Mouse (Mus musculus) ES-E14 (cell line): ENCODE measurements around the gene Zdhhc7. TPM values are rescaled to one million over a fixed set of nuclear protein-coding genes. Genes with fewer than 3 reads are reported as not detected.

ENCODE experiments used
- DNase-seq: peaks from one replicate; pipeline ENCODE4 v3.0.0-alpha.2; 2013; ENCODE audit warnings: low read depth, low spot score
- H3K27ac ChIP-seq: 2 replicates; pipeline ENCODE4 v1.5.1; 2012; ENCODE audit warnings: low read depth, mild to moderate bottlenecking, low read length, moderate library complexity, mixed read lengths; ENCODE audit not compliant: poor library complexity, insufficient read depth, severe bottlenecking
- H3K36me3 ChIP-seq: 2 replicates; pipeline ENCODE4 v1.6.1; 2012; ENCODE audit warnings: mild to moderate bottlenecking, low read length, moderate library complexity, mixed read lengths; ENCODE audit not compliant: control insufficient read depth, poor library complexity, insufficient read depth, severe bottlenecking
- H3K4me1 ChIP-seq, 2 experiments: fragments of 150-350 bp in 1 of 2; sonication (generic) in 1 of 2; 2 replicates each; pipeline ENCODE4 v1.6.1; 2012; ENCODE audit warnings: low read length in 2 of 2, mild to moderate bottlenecking in 1 of 2, mixed read lengths in 1 of 2; ENCODE audit not compliant: control insufficient read depth in 2 of 2, insufficient read depth in 2 of 2, poor library complexity in 1 of 2
- H3K4me3 ChIP-seq, 2 experiments: fragments of 150-350 bp in 1 of 2; sonication (generic) in 1 of 2; 2 replicates each; pipeline ENCODE4 v1.5.1; 2012; ENCODE audit warnings: low read length in 2 of 2, low read depth in 1 of 2, mild to moderate bottlenecking in 1 of 2, mixed read lengths in 1 of 2; ENCODE audit not compliant: insufficient read depth in 1 of 2, poor library complexity in 1 of 2, severe bottlenecking in 1 of 2
- H3K9ac ChIP-seq: 2 replicates; pipeline ENCODE4 v1.6.1; 2012; ENCODE audit warnings: low read depth, mild to moderate bottlenecking, low read length, mixed read lengths; ENCODE audit not compliant: poor library complexity, insufficient read depth, severe bottlenecking
- H3K9me3 ChIP-seq: fragments of 150-350 bp; sonication (generic); 2 replicates; pipeline ENCODE4 v1.6.1; 2012; ENCODE audit warnings: low read depth, mild to moderate bottlenecking, low read length; ENCODE audit not compliant: control insufficient read depth, insufficient read depth
- CHD2 ChIP-seq: IDR thresholded peaks from 2 replicates; pipeline ENCODE4 v1.6.1; 2014; ENCODE audit warnings: mild to moderate bottlenecking, low read depth, low read length, inconsistent platforms
- HCFC1 ChIP-seq: IDR thresholded peaks from 2 replicates; pipeline ENCODE4 v1.6.1; 2012; ENCODE audit warnings: low read length, inconsistent platforms, borderline replicate concordance; ENCODE audit not compliant: insufficient read depth
- MAFK ChIP-seq: IDR thresholded peaks from 2 replicates; pipeline ENCODE4 v1.6.1; 2014; ENCODE audit warnings: mild to moderate bottlenecking, low read depth, low read length, inconsistent platforms; ENCODE audit not compliant: insufficient read depth
- ZC3H11A ChIP-seq: IDR thresholded peaks from 2 replicates; pipeline ENCODE4 v1.6.1; 2012; ENCODE audit warnings: low read depth, mild to moderate bottlenecking, inconsistent platforms, low read length, borderline replicate concordance
- ZNF384 ChIP-seq: IDR thresholded peaks from 2 replicates; pipeline ENCODE4 v1.6.1; 2012; ENCODE audit warnings: low read depth, low read length, inconsistent platforms
- in situ Hi-C, 2 experiments: fragments of 600-800 bp; cut with MboI; formaldehyde crosslinking; loops; one replicate each; pipeline ENCODE4 v1.15.1; 2025; ENCODE audit warnings: low sequenced_read_pairs in 2 of 2, inconsistent platforms in 1 of 2; ENCODE audit not compliant: unreplicated experiment in 2 of 2
- total RNA-seq: library from RNA; depleted of rRNA; stranded (reverse); fragments of 300-350 nt; gene quantifications from 2 replicates; pipeline ENCODE4 v1.2.3, GENCODE M21; 2012

The Zdhhc7 gene
- total RNA-seq, 1 experiment, result 35.4 TPM

GRCm38 (mm10) chr8:120054833-120055232, 46.4 kb downstream of the Zdhhc7 start:
- no peak overlapping the region; the same call in 1 of the 2 replicates for H3K27ac ChIP-seq
- H3K9ac ChIP-seq, result no peak overlapping the region
- H3K4me1 ChIP-seq, result no peaks in the 10 kb centered on the region
- in situ Hi-C loops, result no loop called here
- no peak for DNase-seq
- H3K4me3 ChIP-seq, result no peak overlapping the region
- TF ChIP-seq HCFC1 (no peak), CHD2 (no peak), ZC3H11A (no peak), ZNF384 (no peak), MAFK (no peak)
- H3K36me3 ChIP-seq, result no peaks in the 10 kb centered on the region
- no peaks in the 10 kb centered on the region for H3K9me3 ChIP-seq

GRCm38 (mm10) chr8:120052318-120052717, 49.0 kb downstream of the Zdhhc7 start:
- Histone ChIP-seq H3K27ac (no peak overlapping the region), H3K9me3 (no peaks in the 10 kb centered on the region), H3K9ac (no peak overlapping the region), H3K36me3 (no peaks in the 10 kb centered on the region), H3K4me1 (no peaks in the 10 kb centered on the region), H3K4me3 (no peak overlapping the region)
- in situ Hi-C loops, result no loop called here
- no peak for DNase-seq
- TF ChIP-seq HCFC1 (no peak), CHD2 (no peak), MAFK (no peak), ZC3H11A (no peak)

- no peaks in the 10 kb centered on the region for H3K9me3 ChIP-seq
- TF ChIP-seq CHD2 (no peak), HCFC1 (no peak), ZNF384 (no peak), MAFK (no peak), ZC3H11A (no peak)
- H3K36me3 ChIP-seq, result no peaks in the 10 kb centered on the region
- DNase-seq, result no peak
- no peak overlapping the region for H3K4me3 ChIP-seq
- H3K9ac ChIP-seq, result no peak overlapping the region
- in situ Hi-C loops, result no loop called here
- no peaks in the 10 kb centered on the region for H3K4me1 ChIP-seq
- no peak overlapping the region for H3K27ac ChIP-seq
Measured at GRCm38 (mm10) chr8:120051908-120052307, 49.4 kb downstream of the Zdhhc7 start.

GRCm38 (mm10) chr8:120051006-120051405, 50.3 kb downstream of the Zdhhc7 start:
- DNase-seq, result no peak
- in situ Hi-C loops, result no loop called here
- no peak overlapping the region for H3K4me3 ChIP-seq
- TF ChIP-seq ZNF384 (no peak), HCFC1 (no peak), ZC3H11A (no peak), MAFK (no peak), CHD2 (no peak)
- H3K9ac ChIP-seq, result no peak overlapping the region
- no peaks in the 10 kb centered on the region for H3K36me3 ChIP-seq
- H3K27ac ChIP-seq, result no peak overlapping the region
- no peaks in the 10 kb centered on the region for H3K9me3 ChIP-seq
- no peaks in the 10 kb centered on the region for H3K4me1 ChIP-seq

- TF ChIP-seq ZC3H11A (no peak), ZNF384 (no peak), HCFC1 (no peak), MAFK (no peak), CHD2 (no peak)
- H3K9me3 ChIP-seq, result no peaks in the 10 kb centered on the region
- H3K4me3 ChIP-seq, result no peak overlapping the region
- H3K4me1 ChIP-seq, result no peaks in the 10 kb centered on the region
- H3K27ac ChIP-seq, result no peak overlapping the region
- in situ Hi-C loops, result no loop called here
- H3K36me3 ChIP-seq, result no peaks in the 10 kb centered on the region
- DNase-seq, result no peak
- no peak overlapping the region for H3K9ac ChIP-seq
Measured at GRCm38 (mm10) chr8:120050376-120050775, 50.9 kb downstream of the Zdhhc7 start.
